Mouse (Mus musculus) spleen, postnatal 10 days (tissue): Measurements from ENCODE around the gene Ipo5.

Experiments used
- DNase-seq, 2 experiments: peaks; one replicate each; pipeline ENCODE4 v3.0.0; 2021 to 2022; ENCODE audit warnings: low spot score in 2 of 2

Gene Ipo5

DNA sequence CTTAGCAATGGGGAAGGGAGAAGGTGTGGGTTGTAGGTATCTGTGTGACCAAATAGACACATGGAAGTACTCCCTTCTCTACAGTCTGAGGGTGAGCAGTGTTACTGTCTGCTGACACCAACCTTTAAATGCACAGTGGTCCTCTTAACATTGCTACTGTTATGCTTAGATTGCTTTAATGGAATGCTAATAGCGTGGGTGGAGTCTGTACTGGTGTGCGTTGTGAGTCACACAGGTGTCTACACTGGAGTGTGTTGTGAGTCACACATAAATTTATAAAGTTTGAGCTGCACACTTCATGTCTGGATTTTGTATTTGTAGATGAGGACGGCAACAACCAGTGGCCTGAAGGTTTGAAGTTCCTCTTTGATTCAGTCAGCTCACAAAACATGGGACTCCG, 10.8 kb downstream of the Ipo5 start:
- no peak for DNase-seq

DNA sequence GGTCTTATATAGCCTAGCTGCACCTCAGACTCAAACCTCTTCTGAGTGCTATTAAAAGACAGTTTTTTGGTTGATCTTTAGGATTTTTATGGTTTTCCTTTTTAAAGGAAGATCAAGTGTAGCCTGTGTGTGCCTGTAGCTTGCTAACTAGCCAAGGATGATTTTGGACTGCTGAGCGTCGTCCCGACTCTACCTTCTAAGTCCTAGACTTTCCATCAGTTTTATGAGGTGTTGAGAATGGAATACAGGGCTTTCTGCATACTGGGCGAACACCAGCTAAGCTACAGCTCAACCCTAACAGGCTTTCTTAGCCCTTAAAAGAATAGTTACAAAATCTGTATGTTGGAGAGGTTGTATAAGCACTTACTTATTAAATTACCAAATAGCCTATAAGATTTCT, 13.0 kb downstream of the Ipo5 start:
- no peak for DNase-seq

DNA sequence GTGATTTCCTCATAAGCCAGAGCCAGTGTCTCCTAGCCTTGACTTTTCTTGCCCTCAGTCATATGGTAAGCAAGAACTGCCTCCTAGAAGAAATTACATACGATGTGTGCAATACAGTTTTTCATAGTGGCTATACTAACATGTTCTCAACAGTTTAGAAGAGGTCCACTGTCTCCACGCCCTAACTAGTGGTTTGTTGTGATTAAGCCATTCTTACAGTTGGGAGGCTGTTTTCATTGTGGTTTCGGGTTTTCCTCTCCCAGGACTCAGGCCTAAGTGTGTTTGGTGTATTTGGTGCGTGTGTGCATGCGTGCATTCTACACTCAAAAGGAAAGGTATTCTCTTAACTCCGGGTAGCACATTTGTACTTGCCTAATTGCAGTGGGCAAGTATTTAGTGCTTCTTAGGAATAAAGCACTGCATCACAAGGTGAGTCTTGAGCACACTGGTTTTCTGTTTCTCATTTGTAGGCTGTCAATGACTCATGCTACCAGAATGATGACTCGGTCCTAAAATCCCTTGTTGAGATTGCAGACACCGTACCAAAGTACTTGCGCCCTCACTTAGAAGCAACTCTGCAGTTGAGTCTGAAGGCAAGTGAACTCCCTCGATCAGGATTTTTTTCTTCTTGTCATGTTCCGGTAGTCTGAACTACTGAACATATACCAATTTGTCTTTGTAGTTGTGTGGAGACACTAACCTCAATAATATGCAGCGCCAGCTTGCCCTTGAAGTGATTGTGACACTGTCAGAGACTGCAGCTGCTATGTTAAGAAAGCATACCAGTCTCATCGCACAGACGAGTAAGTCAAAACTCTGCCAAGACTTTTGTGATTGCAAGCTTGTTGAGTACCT, 14.9 kb downstream of the Ipo5 start:
- DNase-seq = no peak

DNA sequence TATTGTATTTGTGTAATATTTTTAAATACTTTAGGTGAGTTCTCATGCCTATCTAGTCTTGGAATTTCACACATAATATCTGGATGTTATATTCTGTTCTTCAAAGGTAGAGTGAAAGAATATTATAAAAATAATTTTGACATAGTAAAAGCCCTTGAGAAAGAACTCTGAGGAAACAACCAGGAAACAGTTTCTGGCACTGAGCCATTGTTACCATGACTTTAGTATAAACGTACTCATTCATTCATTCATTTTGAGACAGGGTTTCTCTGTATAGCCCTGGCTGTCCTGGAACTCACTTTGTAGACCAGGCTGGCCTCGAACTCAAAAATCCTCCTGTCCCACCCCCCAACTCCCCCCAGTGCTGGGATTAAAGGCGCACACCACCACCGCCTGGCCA, 20.2 kb downstream of the Ipo5 start:
- DNase-seq = no peak

DNA sequence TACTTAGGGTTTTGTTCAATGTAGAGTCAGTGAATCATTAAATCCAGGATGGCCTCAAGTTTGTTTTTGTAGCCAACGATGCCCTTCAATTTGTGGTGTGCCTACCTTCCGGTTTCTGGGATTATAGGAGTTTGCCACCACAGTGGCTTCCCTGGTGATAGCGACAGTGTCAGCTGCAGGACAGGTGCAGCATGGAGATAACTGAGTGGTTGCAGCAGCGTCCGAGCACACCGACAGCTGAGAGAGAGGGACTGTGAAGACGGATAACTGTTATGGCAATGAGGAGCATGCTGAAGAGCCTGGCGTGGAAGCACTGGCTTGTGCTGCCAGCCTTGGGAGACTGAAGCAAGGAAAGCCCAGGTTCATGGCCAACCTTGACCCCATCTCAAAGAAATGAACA, 22.6 kb downstream of the Ipo5 start:
- no peak for DNase-seq

DNA sequence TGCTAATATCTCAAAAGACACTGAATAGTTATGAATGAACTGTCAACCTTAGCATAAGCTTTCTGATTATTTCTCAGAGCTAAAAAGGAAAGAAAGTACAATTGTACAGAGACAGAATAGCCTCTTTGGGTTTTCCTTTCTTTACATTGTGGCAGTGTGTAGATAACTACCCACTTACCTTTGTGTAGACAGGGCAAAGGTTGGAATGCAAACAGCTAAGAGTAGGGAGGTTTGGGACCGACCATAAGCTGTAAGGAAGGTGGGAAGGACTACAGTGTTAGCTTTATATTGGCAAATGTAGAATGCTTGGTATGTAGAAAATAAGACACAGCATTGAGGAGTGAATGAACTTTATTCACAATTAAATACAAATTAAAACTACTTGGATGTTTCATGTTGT, 26.1 kb downstream of the Ipo5 start:
- no peak for DNase-seq

DNA sequence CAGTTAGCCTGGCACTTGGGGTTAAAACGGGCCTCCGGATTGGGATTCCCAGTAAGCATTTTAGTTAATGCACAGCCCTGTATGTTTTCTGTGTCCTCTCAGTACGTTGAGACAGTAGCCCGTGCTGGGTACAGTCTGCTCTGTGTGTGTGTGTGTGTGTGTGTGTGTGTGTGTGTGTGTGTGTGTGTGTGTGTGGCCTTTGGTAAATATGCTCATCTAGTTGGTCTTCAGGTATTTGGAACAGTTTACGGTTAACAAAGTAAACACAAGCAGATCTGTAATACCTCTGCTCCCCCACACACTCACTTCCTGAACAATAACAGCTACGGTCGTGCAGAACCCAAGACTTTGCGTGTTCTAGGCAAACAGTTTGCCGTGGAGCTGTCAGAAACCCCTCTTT, 31.8 kb downstream of the Ipo5 start:
- no peak for DNase-seq

DNA sequence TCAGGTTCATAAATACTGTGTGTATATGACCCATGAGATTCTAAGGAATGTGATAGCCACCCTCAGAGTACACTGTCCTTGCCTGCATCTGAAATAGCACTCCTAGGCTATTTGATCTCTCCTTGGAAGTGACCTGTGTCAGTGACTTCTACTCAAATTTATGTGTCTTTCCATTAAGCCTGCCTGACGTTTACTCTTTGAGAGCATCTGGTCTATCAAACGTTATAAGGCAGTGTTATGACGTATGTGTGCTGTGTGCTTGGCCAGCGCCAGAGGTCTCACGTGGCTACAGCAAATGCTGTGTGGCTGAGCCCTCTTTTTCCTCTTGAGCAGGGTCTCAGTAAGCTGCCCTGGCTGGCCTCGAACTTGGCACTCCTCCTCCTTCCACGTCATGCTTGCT, 34.1 kb downstream of the Ipo5 start:
- DNase-seq = no peak

DNA sequence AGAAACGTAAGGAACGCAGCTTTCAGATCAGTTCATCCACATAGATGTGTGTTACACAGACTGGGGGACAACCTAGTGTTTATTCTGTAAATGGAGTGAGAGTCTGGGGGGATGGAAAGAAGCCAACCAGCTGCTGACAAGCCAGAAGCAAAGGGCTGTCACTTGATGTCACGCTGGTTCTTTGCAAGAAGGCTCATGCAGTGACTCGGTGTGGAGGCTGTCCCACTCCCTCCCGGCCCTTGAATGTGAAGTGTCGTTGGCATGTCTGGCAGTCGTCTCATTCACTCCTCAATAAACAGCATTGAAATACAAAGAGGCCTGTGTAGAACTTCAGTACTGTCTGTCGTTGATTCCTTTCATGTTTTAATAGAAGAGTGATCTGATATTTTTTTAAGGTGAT, 36.1 kb downstream of the Ipo5 start:
- DNase-seq = no peak

DNA sequence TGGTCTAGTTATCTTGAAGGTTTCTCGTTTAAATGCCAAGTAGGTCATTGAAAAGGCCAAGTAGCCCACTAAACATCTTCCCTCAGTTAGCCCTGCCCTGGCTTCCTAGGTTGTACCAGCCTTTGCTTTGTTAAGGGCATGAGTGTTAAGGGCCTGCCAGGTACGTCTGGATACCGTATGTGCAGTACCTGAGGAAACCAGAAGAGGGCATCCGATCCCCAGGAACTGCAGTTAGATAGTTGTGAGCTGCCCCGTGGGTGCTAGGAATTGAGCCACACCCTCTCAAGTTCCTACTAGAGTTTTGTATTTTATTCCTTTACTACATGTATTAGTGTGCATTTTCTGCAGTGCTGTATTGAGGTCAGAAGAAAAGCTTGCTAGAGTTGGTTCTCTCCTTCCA, 38.0 kb downstream of the Ipo5 start:
- DNase-seq = peak in 1 of 2 experiments; percentile 30

DNA sequence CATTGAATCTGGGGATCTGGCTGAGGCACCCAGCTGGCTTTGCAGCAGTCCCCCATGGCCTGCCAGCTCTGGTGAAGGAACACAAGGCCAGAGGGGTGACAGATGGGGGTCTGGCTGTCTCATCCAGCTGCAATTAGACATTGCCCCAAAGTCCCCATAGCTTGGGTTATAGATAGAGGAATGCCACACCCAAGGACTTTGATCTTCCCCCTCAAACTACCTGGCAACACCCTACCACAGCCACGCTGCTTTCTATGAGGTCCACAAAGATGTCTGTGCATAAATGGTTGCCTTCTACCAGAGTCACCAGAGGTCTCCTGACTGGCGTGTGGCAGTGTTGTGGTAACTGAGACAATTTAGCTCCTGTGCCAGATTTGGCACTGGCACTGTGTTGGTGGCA, 39.0 kb downstream of the Ipo5 start:
- DNase-seq = no peak

DNA sequence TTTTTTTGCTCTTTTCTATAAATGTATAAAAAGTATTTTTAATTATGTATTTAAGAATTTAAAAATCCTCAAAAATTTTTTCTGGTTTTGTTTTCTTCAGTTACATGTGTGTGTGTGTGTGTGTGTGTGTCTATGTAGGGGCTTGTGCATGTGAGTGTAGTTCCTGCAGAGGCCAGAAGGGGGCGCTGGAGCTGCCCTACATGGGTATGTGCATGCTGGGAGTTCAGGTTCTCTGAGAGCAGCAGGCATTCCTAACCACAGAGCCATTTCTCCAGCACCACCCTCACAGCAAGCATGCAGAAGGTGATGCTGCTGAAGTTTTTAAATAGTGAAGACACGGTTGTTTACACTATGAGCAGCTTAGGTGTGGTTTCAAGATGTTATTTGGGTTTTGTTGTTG, 41.4 kb downstream of the Ipo5 start:
- DNase-seq = peak in 1 of 2 experiments; percentile 25

DNA sequence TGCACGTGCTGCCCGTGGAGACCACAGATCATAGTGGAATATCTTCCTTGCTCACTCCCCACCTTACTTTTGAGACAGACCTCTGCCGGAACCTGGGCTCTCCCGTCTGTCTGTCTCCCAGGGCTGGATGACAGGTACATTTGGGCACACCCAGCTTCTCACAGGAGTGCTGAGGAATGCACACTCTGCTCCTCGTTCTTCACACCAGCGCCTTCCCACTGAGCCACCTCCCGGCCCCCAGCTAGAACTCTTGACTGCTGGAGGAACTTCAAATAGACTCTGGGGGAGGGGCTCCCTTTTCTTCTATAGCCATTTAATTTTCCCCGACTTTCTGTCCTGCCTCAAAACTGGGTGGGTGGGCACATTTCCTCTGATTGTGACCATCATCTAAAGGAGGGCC, 49.5 kb downstream of the Ipo5 start:
- no peak for DNase-seq

DNA sequence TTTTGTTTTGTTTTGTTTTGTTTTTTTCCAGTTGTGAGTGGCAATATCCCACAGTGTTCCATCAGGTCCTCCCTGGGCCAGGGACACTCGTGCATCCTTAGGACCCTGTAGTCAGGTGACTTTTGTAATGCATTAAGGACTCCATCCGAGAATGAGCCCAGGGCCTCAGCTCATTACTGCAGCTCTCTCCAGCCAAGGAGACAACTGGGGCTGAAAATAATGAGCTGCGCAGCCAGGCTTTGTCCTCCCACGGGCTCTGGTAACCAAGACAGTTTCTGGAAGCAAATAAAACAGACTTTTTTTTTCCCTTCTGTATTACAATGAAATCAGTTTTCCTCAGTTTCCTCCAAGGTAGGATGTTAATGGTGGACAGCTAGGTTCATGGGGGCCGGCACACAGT, 50.0 kb downstream of the Ipo5 start:
- DNase-seq = no peak

DNA sequence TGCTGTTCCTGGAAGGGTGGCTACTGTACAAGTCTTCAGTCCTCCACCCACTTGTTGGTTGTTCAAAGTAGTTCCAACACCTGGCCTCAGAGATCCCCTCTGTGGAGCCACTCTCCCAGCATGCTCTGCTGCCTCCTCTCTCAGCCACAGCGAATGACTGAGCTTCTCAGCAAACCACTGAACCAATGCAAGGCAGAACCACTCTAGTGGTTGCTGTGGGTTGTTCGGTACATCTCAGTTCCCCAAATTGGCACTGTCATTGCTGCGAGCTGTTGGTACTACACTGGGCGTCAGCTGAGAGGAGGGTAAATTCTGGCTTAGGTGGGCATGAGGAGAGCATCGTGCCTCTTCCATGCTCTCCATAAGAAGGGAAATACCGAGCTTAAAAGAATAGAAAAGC, 56.0 kb downstream of the Ipo5 start:
- no peak for DNase-seq

DNA sequence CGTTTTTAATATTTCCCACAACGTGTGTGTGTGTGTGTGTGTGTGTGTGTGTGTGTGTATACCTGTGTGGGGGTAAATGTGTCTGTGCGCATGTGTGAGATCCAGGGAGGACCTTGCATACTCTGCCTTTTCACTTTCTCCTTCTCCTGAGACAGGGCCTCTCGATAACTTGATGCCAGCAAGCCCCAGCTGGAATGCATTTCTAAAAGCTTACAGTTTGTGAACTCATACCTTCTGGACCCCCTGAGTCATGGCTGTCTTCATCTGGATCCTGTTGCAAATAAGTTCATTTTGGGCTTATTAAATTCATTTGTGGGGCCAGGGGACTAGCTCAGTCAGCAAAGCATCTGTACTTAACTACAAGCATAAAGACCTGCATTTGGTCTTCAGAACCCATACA, 57.7 kb downstream of the Ipo5 start:
- no peak for DNase-seq

DNA sequence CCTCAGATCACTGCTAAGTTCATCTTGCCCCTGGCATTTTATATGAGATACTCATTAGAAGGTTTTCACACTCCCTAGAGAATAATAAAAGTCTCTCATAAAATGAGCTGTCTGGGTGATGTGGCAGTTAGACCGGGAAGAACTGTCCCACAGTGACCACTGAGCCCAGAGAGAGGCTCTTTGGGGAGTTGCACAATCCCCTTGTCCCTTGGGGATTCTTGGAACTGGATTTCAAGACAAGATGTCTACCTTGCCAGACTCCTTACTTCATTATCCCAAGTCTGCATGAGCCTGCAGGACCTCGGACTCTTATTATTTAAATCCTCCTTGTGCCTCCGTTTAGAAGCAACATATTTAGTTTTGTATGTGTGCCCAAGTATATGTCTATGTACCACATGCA, 58.6 kb downstream of the Ipo5 start:
- no peak for DNase-seq

DNA sequence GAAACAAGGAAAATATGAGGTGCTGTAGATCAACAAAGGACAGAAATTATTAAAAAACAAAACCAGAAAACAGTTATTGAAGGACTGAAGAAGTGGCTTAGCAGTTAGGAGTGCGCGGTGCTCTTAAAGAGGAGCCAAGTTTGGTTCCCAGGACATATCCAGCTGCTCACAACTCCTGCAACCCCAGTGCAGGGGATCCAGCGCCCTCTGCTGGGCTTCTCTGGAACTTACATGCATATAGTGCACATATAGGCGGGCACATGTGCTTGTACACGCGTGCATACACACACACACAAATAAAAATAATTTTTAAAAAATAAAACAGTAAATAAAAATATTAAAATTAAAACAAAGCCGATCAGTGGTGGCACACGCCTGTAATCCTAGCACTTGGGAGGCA, 59.6 kb downstream of the Ipo5 start:
- DNase-seq = peak in 1 of 2 experiments; percentile 32

DNA sequence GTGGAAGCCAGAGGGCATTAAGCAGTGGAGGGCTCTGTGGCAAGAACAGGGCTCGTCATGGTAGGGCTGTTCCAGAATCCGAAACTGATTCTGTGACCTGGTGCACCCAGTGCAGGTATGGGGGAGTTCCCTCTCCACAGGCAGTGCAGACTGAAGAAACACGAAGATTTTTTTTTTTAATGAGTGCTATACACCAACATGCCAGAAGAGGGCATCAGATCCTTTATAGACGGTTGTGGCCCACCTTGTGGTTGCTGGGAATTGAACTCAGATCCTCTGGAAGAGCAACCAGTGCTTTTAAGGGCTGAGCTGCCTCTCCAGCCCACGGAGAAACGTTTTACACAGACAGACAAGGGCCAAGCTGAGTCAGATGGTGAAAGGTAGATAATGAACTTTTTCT, 60.3 kb downstream of the Ipo5 start:
- no peak for DNase-seq

DNA sequence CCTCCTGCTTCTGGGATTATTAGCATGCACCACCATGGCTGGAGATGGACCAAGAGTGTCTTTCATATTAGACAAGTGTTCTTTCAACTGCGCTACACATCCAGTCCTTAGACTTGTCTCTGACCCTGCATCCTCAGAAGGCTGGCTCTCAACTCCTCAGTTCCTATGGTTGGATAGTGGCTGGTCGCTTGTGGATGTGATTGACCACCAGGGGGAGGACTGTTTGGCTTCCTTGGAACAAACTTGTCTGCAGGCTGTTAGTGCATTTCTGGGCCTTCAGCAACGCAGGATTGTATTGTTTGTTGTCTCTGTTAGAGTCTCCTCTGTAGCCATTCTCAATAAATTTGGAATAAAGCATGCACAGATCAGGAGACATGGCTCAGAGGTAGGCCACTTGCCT, 68.5 kb downstream of the Ipo5 start:
- no peak for DNase-seq

DNA sequence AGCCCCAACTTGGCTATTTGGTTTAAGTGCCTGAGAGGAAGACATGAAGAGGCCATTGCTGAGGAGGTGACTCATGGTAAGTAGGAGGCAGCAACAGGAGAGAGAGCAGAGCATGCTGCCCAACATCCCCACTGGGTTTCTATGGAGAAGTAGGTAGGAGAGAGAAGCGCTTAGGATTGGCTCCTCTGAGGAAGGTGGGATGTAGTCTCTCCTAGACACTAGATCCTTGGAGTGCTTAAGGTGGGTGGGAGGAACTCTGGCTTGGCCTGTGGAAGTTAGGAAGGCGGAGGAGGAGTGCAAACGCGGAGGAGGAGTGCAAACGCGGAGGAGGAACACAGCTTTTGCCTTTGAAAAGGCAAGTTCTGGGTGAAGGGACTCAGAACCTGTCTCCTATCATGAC, 78.1 kb downstream of the Ipo5 start:
- DNase-seq = no peak
